Mouse (Mus musculus): ENCODE results near the gene Cd55b.
A peak's percentile ranks its signal among the peaks of the same experiment; 100 is the strongest.
"Not testable (repeated sequence)": the region's sequence is repeated elsewhere in the genome, so short reads cannot be mapped to it uniquely, and the experiment has no call there.

The Cd55b gene

DNA sequence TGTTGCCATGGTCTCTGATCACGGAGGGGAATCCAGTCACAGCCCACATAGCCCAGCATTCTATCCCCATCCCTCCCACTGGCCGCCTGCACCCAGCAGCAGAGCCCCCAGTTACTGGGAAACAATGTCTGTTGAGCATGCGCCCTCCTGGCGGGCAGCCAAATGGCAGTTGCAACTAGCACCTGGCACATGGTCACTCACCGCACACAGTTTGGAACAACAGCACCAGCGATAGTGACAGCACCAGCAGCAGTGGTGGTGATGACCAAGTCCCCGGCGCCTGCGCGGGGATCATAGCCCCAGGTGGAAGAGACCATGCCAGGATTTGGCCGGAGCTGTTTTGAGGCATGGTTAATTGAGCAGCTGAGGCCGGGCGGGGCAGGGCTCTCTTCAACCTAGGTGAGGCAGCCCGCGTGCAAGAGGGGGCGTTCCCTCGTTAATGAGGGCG is at the start of gene Cd55b:
Gene Cd55b (minus strand): TSS at position 346 of the 448 bp plus-strand sequence.
- no peak for DNase-seq (ENCODE audit: extremely low read depth, insufficient read length, low spot score)

GRCm38 (mm10) chr1:130470074-130470473 is 47.3 kb upstream of the Cd55b start:
- DNase-seq (ENCODE audit: extremely low read depth, insufficient read length, low spot score): no peak

- DNase-seq (ENCODE audit: extremely low read depth, insufficient read length, low spot score): no peak
Observed at GRCm38 (mm10) chr1:130467453-130467852, 44.6 kb upstream of the Cd55b start.

DNA sequence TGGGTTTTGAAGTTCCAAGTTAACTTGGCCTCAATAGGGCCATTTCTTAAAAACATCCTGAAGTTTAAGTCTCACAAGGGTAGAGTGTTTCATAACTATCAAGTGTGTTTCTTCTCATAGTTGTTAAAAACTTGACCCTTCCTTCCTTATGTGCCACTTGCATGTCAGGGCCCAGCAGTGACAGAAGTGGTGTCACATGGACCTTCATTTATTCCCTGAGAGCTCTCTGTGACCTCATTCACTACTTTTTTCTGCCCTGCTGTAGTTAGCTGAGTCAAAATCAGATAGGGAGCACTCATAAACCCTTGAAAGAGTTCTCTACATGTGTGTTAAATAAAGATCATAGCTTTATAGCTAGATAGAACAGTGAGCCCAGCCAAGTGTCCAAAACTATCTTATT is 41.4 kb upstream of the Cd55b start:
- no peak for DNase-seq (ENCODE audit: extremely low read depth, insufficient read length, low spot score)

GRCm38 (mm10) chr1:130462867-130463266 is 40.1 kb upstream of the Cd55b start:
- DNase-seq (ENCODE audit: extremely low read depth, insufficient read length, low spot score): no peak

DNA sequence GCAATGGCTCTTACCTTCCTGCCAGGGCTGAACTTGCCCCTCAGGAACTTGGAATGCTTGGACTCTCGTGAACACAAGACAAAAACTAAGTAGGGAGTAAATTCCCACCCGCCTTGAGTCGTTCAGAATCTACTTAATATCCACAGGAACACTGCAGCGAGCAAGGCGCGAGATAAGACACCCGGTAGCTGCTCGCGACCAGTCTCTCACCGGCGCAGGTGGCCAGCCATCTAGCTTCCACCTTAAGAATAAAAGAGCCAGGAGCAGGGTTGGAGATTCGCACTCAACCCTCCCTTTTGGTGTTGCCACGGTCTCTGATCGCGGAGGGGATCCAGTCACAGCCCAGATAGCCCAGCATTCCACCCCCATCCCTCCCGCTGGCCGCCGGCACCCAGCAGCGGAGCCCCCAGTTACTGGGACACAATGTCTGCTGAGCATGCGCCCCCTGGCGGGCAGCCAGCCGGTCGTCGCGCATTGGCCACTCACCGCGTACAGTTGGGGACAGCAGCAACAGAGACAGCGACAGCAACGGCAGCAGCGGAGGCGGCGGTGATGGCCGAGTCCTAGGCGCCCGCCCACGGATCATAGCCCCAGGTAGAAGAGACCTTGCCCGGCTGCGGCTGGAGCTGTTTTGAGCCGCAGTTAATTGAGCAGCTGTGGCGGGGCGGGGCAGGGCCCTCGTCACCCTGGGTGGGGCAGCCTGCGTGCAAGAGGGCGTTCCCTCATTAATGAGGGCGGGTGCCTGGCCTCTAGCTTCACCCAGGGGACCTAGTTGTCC is 39.5 kb upstream of the Cd55b start, which contains the start of gene Cd55:
Gene Cd55 (minus strand): TSS at position 661 of the 778 bp plus-strand sequence.
- DNase-seq (ENCODE audit: extremely low read depth, insufficient read length, low spot score): peak; percentile 8

DNA sequence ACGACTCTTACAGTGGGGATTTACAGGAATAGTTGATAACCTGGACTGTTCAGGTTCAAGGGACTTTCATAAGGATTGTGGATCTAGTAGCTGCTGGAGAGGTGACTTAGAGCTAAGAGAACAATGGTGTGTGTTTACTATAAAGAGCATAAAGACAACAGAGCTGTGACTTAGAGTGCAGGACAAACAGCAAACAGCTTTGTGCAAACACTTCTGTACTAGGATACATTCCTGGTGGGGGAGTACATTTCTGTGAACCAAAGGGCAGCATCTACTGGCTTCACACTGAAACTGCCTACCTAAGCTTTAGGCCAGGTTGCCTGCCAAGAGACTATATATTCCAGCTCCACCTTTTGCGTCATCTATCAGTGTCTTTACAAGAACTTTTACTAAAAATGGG is 32.3 kb upstream of the Cd55b start:
- DNase-seq (ENCODE audit: extremely low read depth, insufficient read length, low spot score): no peak

DNA sequence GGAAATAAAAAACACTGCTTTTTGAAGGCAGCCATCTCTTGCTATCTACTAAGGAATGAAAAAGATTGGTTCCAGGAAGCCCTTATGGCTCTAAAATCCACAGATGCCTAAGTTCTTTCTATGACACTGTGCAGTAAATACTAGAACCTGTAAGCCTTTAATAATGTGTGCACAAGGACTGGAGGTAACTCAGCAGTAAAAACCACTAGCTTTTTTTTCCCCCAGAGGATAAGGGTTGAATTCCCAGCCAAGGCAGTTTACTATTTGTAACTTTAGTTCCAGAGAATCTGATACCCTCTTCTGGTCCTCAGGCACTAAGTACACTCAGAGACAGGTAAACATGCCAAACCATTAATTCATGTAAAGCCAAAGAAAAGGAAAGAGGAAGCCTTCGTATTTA is 20.1 kb upstream of the Cd55b start:
- not testable (repeated sequence) for DNase-seq (ENCODE audit: extremely low read depth, insufficient read length, low spot score)

- no peak for DNase-seq (ENCODE audit: extremely low read depth, insufficient read length, low spot score)
Observed at GRCm38 (mm10) chr1:130430920-130431319, 8.1 kb upstream of the Cd55b start.

- DNase-seq (ENCODE audit: extremely low read depth, insufficient read length, low spot score): not testable (repeated sequence)
Observed at GRCm38 (mm10) chr1:130428667-130429066, 5.9 kb upstream of the Cd55b start.

DNA sequence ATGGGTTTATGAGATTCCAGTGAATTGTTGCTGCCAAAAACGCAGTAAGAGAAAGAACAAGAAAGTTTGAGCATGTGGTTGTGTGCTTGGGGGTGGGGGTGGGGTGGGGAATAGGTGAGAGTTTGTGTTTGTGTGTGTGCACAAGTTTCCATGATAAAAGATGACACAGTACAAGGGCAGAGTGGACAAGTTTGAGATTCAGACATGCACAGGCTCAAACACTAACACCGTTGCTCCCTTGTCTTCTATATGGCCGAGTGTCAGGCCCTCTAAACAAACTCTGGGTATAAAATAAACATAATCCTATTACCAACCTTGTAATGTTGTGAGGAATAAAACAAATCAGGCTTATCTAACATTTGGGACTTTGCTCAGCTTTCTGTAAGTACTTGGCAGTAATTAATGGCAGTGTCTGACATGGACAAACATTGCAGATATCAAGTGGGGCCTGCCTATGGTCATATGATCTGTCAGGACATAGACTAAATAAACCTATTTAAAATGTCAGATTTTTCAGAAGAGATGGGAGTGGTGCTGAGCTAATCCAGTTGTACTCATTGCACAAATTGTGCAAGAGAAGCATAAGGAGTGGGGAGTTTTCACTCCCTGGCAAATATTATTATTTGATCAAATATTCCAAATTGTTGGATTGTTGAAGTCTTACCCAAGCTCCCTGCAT is 4.5 kb upstream of the Cd55b start:
- not testable (repeated sequence) for DNase-seq (ENCODE audit: extremely low read depth, insufficient read length, low spot score)

DNA sequence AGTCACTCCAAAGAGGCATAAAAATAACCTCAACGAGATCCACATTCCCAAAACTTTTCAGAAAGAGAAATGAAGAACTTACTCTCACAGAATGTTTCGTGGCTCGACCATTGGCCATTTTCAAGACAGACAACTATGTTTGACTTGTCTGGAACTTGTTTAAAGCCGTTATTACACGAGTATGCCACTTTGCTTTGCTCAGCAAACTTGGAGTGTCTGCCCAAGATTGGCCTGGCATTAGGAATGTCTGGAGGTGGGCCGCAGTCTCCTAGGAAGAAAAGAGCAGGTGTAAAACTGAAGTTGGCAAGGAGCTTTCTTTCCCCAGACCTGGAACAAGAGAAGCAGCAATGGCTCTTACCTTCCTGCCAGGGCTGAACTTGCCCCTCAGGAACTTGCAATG is 776 bp downstream of the Cd55b start:
- DNase-seq (ENCODE audit: extremely low read depth, insufficient read length, low spot score): not testable (repeated sequence)

DNA sequence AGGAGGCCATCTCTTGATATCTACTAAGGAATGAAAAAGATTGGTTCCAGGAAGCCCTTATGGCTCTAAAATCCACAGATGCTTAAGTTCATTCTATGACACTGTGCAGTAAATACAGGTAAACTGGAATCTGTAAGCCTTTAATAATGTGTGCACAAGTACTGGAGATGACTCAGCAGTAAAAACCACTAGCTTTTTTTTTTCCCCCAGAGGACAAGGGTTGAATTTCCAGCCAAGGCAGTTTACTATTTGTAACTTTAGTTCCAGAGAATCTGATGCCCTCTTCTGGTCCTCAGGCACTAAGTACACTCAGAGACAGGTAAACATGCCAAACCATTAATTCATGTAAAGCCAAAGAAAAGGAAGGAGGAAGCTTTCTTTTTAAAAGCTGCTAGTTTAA is 25.7 kb downstream of the Cd55b start:
- DNase-seq (ENCODE audit: extremely low read depth, insufficient read length, low spot score): not testable (repeated sequence)

GRCm38 (mm10) chr1:130387282-130387681 is 35.5 kb downstream of the Cd55b start:
- not testable (repeated sequence) for DNase-seq (ENCODE audit: extremely low read depth, insufficient read length, low spot score)

DNA sequence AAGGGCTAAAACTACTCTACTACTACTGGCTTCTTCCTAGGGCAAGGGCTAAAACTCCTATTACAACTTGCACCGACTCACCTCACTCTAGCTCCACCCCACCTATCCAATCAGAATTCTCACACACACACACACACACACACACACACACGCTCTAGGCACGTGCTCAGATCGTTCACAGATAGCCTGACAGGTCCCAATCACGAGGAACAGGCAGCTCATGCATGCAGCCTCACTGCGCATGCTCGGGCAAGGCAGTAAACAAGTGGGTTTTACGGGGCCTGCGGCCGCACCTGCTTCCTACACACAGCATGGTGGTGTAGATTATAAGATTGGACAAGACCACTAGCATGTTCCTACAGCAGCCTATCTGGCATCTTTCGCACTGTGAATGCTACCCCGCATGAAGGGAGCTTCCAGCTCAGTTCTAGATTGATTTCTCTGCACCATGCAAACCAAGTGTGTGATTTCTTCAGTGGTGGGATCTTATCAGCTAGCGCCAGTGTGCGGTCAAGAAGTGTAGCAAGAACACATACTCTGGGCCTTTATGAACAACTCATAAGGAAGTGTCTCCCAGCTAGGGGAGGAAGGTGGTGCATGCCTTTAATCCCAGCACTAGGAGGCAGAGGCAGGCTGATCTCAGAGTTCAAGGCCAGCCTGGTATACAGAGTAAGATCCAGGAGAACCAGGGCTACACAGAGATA is 44.9 kb downstream of the Cd55b start:
- DNase-seq (ENCODE audit: extremely low read depth, insufficient read length, low spot score): no peak

DNA sequence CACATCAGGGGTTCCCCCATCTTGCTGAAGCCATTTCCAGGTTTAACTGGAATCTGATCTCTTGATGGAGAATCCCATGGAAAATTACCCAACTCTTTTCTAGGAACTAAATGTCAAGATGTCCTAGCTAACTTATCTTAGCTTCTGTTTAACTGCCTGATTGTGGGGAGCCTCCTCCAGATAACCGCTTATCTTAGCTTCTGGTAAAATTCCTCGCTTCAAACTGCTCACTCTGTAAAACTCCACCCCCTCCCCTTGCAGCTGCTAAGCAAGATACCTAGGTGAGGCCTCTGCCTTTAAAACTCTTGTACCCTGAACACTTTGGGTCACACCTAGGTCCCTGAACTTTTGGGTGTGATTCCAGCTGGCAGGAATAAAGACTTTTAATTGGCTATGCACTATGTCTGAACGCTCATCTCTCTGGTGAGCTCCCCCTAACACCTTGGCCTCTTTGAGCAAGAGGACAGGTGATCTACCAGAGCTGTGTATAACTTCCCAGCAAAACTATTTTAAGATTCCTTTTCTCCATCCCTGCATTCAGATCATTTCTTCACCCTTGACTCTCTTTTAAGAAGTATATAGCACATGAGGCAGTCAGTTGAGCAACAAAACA is 48.5 kb downstream of the Cd55b start:
- DNase-seq (ENCODE audit: extremely low read depth, insufficient read length, low spot score): no peak

DNA sequence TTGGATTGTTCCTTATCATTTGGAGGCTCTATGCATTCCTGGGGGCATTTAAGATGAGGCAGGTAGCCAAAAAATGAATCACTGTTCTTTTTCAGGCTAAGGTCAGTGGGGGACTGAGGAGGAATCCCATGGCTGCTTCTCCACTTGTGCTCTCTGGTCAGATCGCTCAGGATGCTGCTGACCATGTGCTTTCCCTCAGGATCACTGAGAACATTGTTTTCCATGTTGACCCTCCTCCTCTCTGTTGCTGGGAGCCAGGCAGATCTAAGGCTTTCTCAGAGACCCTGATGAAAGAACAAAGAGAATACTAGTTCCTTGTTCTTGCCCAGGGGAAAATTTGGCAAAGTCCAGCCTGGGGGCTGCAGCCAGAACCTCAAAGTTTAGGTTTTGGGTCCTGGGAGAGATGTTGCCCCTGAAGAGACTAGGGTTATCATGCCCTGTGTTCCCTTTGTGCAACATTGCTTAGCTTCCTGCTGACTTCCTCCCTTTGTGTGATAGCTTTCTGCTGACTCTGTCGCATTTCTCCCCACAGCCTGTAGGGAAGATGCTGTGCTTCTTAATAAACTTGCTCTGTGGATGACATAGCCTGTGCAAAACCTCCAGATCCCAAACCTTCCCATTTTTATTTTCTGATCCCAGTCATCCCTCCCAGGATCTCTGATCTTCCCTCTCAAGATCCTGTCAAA is 49.3 kb downstream of the Cd55b start:
- DNase-seq (ENCODE audit: extremely low read depth, insufficient read length, low spot score): no peak

- DNase-seq (ENCODE audit: extremely low read depth, insufficient read length, low spot score): no peak
Observed at GRCm38 (mm10) chr1:130371895-130372528, 50.8 kb downstream of the Cd55b start.

DNA sequence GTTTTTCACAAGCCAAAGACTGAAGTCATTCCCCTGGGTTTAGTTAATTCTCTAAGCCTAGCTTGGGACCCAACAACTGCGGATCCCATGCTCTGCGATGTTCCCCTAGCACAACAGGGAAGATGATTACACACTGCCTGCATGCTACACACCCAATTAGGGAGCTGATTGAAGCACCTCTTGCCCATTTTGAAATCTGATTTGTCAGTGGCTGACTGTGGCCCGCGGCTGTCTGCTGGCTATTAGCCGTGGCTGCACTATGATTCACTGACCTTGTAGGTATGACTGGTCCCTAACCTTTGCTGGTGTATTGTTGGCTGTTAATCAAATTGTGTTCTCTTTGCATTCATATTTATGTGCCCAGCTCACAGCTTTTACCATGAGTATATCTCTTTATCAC is 51.5 kb downstream of the Cd55b start:
- DNase-seq (ENCODE audit: extremely low read depth, insufficient read length, low spot score): no peak

DNA sequence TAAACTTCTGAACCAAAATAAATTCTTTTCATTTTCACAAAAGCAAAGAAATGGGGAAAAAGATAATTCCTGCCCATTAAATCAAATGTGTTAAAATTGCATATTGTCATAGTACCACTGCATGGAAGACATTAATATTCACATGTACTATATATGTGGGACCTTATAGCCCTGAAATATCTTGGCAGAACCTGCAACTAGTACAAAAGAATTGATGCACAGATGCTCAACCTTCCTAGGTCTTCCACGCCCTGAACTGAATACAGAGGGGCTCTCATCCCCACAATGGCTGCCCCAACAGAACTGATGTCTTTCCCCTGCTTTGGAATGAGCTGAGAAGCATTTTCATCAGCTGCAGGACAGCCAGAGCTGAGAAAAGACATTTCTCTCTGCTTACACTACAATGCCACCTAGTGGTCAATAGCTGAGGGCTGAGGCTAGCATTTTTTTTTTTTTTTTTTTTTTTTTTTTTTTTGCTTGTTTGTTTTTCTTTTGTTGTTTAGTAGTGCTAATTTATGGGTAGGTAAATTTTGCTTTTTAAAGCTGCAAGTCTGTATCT is 72.7 kb downstream of the Cd55b start:
- no peak for DNase-seq (ENCODE audit: extremely low read depth, insufficient read length, low spot score)
